Mouse (Mus musculus) gastrocnemius, adult 18-20 months (tissue): ENCODE measurements at regions not wholly inside any gene's neighbourhood (a gene's known extent, or its start where the extent isn't known, plus 50 kb on each side); places are given as distances from the start of the nearest gene placed in this dataset.

ENCODE experiments used
- DNase-seq: peaks from one replicate; pipeline ENCODE4 v3.0.0; 2021; ENCODE audit warnings: low spot score

- no peak for DNase-seq
Observed at GRCm38 (mm10) chr9:52241577-52241976, 73.2 kb upstream of the Zc3h12c start.

DNA sequence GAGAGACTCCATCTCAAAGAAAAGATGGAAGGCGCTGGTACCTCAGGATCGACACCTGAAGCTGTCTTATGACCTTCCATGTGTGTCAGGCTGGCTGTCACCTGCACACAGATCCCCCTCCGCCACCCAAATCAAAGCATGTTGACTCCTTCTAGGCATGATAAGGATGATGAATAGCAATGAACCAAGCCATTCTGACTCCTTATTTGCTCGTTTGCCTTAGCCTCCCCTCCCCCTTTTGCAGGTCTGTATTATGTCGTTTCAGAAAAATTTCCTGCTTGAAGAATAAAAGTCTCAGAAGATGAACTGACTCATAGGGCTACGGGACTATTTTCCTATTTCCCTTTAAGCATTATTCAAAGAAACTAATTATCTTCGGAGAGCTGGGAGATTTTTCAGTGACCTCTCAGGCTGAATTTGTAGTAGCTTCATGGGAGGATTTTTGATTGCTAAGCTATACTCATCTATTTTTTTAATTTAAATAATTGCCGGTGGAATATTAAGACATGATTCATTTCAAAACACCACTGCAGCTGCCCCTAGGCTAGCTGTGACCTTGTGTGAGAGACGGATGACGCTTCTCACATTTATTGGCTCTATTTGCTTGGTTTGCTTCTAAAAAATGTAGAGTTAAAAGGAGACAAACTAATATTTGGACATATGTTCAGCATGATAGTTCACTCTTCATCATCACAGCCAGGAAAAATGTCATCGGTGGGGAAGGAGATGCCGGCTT is 72.4 kb upstream of the Zc3h12c start:
- no peak for DNase-seq

GRCm38 (mm10) chr9:52234775-52235174 is 66.4 kb upstream of the Zc3h12c start:
- DNase-seq: no peak

- DNase-seq: no peak
Observed at GRCm38 (mm10) chr9:52229589-52229988, 61.2 kb upstream of the Zc3h12c start.

GRCm38 (mm10) chr9:52225646-52226045 is 57.3 kb upstream of the Zc3h12c start:
- no peak for DNase-seq

DNA sequence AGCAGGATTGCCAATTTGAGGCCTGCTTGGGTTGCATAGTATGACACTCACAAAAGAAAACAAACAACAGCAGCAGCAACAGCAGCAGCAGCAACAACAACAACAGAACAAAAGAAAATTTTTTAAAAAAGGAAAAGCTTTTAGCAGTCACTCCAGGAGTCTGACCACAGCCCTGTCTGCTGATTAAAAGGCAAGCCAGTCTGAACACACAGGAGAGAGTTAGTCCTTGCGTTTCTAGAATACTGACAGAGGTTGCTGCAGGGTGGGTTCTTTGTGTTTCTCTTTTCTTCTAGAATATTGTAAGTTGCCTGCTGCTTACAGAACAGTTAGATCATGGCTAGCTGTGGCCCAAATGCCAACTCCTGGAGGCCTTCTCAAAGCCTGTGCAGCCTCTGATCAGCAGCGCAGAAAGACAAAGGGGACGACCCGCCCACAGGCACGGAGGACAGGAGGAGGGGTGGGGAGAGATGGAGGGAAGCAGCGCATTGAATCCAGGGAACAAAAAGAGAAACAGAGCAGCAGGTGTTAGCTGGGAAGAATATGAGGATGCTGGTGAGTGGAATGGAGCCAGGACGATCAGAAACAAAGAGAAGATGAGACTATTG is 55.2 kb upstream of the Zc3h12c start:
- DNase-seq: no peak
